ENCODE assay signal across 14 mouse cellular contexts in genomic region chr1:177792835-177793234, GRCm38 (mm10).
"Had no signal": no experiment of that assay in that cellular context is flagged by ENCODE, and none has a peak within 500 bp of the region (broad histone marks: within the 10 kb centered on the region; RNA-seq: fewer than 3 reads in every experiment).

No protein-coding gene starts in this region.

- H3K27me3 ChIP-seq: limb, embryonic 13.5 days had no signal

- H3K9ac ChIP-seq: limb, embryonic 13.5 days had no signal

- ATAC-seq: intestine, postnatal 0 days; lung, postnatal 0 days; midbrain, embryonic 16.5 days had no signal

- H3K4me2 ChIP-seq: limb, embryonic 13.5 days had no signal

- H3K27ac ChIP-seq: limb, embryonic 13.5 days; liver, embryonic 14.5 days; midbrain, embryonic 10.5 days had no signal

- H3K4me3 ChIP-seq: limb, embryonic 13.5 days; midbrain, embryonic 10.5 days had no signal

- DNase-seq: kidney, adult 8-10 months; kidney, postnatal 25 days; left cerebral cortex, postnatal 4 days; lung, adult 2 months; lung, postnatal 4 days; right cerebral cortex, postnatal 14 days; thymus, adult 2 months; thymus, postnatal 25 days had no signal
